Mouse (Mus musculus) urinary bladder, adult 2 months (tissue): ENCODE data around the gene Cenpa. TPM values are rescaled to one million over a fixed set of nuclear protein-coding genes. Genes with fewer than 3 reads are reported as not detected.
"Not testable (repeated sequence)": the region's sequence is repeated elsewhere in the genome, so short reads cannot be mapped to it uniquely, and the experiment has no call there.

ENCODE experiments used
- DNase-seq: peaks from one replicate; pipeline ENCODE4 v3.0.0; 2022; ENCODE audit warnings: low spot score
- polyA plus RNA-seq: library from polyadenylated mRNA; depleted of rRNA; stranded (reverse); fragments of >200 nt; gene quantifications from 2 replicates; pipeline ENCODE4 v1.2.3, GENCODE M21; 2012

Cenpa gene
- polyA plus RNA-seq, 1 experiment, result 9.9 TPM

DNA sequence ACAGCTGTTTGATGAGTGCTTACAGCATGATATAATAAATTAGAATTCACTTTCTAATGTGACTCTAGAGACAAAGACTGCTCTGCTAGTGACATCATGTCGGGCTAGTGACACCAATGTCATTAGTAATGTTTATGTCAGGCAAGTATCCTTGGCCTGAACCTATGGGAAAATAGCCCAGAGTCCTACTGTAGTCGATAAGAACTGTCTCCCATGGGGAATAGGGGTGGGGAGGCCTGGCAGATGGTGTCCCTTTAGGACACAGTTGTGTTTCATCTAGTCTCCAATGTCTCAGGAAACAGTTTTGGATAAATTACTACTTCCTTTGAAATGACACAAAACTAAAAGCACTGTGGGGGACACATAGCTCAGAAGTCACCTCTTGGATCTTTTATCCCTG, 20.5 kb upstream of the Cenpa start:
- no peak for DNase-seq

DNA sequence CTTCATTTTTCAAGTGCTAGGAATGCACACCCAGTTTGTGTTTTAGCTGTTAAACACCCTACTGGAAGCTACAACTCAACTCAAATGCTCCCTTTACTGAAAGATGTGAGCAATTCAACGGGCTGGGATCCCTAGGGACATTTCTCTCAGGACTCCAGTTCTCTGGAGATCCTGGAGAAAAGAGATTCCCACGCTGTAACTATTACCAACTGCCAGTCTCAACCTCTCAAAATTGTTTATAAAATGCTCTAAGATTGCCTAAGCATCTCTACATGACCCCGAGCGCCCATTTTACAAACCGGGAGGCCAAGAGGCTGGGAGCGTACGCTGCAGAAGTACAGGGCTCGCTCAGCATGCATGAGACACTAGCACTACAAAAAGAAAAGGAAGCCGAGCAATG, 19.2 kb upstream of the Cenpa start:
- no peak for DNase-seq

DNA sequence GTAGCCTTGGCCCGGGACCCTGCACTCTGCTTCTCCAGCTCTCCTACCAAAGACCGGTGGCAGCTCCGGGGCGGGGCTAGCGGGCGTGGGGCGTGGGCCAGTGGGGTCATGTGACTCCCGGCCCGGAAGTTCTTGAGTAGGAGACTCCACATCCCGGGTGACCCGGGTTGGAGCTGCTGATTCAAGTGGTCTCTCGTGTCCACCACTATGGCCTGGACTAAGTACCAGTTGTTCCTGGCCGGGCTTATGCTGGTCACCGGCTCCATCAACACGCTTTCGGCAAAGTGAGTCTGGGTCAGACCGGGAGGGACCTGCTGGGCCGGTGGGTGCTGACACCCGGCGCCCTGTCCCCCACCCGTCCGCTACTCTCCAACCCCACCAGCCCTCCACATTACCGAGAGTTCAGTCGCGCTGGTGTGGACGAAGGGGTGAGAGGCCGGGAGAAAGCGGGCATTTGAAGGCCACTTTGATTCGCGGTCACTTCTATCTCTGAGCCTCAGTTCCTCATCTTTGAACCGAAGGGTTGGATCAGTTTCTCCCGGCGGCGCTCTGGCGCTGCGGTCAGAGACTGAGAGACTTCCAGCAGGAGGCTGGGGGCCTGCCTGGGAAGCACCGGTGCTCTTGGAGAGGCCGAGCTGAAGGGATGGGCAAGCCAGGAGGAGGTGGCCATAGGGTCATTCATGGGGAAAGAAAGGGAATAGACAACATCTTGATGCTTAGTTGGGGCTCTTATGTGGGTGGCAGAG, 18.6 kb upstream of the Cenpa start, which contains the start of gene Slc35f6:
TSS of gene Slc35f6 (plus strand) at position 119 of the 746 bp plus-strand sequence.
- peak; percentile 85 for DNase-seq

DNA sequence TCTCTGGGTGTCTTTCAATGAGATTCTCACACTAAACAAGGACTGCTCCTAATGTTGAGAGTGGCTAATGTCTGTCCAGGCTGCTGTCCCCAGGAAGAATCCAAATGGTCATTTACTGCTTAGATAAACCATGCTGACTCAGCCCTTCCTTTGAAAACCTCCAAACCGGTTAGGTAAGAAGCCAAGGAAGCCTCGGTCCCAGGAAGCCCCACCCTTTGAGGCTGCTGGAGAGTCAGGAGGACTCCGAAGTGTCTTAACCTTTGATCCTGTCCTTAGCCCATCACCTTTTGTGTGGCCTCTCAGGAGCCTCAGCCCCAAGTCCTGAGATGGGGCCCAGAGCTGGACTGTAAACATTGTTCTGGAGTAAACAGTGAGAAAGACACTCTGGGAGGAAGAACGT, 17.0 kb upstream of the Cenpa start:
- no peak for DNase-seq

DNA sequence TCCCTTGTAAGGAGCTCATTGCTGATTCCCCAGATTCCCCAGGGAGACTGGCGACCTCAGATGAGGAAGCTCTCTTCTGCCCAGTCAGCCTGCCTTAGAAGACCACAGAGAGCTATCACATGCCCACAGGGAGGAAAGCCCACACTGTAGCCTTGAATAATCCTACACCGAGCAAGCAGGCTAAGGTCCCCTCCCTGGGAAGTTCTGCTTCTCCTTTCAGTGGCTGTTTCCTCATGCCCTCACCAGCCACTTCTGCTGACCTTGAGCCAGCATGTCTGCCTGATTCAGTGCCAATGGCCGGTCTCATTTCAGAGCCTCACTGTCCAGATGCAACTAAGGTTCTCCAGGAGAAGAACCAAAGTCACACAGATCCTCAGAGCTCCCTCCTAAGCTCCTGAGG, 15.8 kb upstream of the Cenpa start:
- DNase-seq, result no peak

DNA sequence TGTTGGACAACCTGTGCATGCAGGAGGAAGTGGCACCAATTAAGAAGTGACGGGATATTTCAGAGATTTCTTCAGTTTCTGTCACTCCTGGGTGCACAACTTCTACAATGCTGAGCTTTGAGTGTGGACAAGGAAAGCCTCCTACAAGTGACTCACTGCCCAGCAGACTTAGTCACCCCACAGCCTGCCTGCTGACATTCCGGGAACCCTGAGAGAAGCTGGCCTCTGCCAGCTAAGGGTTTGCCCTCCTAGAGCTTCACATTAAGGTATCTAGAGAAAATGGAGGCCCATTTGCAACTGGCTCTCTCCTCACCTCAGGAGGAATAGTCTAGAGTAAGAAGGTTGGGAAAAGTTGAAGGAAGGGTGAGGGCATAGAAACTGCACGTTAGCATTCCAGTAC, 15.0 kb upstream of the Cenpa start:
- DNase-seq, result no peak

DNA sequence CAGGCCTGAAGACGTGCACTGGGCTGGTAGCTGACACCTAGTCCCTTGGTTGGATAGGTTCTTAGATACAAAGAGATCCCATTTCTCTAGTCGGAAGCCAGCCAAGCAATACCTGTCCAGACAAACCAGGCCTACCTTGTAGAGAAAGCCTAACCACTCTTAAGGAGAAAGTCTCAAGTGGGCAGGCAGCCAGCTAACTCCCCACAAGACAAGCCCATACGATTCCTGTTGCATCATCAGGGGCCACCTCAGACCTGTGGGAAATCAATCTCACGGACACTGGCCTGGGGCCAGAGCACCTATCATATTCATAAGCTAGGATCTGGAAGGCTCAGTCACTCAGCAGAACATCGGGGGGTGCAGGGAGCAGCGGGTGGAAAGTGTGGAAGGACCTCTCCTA, 13.3 kb upstream of the Cenpa start:
- no peak for DNase-seq

DNA sequence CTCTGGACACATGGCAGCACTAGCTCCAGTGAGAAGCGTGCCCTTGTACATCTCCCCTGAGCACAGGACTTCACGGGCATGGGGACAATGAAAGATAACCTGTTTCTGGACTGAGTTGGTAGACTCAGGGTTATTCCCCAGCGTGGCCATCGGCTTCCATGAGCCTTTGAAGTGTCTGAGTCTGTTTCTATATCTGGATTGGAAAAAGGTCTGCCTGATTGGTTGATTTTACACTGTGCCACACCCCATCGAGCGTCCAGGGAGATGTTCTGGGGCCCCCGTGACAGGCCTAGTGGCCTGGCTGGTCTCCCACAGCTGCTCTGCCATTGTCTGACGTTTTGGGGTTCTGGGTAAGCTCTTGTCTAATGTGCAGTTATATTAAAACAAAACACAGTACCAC, 11.5 kb upstream of the Cenpa start:
- no peak for DNase-seq

DNA sequence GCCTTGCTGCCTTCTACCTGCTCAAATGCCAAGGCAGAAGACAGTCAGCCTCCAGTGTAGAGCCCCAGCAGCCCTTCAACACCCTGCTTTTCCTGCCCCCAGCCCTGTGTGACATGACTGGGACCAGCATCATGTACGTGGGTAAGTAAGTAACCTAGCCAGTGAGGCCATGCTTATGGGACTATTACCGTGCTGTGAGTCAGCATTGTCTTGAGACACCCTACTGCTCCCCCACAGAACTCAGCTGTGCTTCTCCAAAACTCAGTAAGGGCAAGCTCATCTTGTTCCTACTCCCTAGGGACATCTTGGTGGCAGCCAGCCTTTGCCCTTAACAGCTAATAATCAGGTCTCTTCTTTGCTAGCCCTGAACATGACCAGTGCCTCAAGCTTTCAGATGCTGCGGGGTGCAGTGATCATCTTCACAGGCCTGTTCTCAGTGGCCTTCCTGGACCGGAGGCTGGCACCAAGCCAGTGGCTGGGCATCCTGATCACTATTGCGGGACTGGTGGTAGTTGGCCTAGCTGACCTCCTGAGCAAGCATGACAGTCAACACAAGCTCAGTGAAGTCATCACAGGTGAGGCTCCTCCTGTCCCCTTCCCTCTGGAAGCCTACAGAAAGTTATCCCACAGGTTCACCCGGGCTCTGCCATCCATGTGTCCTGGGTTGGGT, 10.9 kb upstream of the Cenpa start:
- DNase-seq, result no peak

DNA sequence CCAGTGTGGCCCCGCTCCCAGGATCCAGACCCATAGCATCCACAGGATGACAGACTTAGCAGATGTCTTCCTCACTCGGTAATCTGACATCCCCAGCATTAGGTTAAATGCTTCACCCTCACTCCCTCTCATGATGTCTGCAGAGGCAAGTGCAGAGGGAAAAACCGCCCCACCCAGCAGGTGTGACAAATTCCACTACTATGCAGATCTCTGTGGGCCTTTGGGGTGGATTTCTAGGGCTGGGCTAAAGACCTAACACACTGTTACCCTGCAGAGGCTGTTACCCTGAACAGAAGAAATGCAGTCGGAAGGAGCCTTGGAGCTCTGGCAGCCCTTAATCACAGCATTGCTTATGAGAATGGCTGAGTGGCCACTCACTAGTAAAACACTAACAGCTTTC, 7.5 kb upstream of the Cenpa start:
- DNase-seq, result no peak

DNA sequence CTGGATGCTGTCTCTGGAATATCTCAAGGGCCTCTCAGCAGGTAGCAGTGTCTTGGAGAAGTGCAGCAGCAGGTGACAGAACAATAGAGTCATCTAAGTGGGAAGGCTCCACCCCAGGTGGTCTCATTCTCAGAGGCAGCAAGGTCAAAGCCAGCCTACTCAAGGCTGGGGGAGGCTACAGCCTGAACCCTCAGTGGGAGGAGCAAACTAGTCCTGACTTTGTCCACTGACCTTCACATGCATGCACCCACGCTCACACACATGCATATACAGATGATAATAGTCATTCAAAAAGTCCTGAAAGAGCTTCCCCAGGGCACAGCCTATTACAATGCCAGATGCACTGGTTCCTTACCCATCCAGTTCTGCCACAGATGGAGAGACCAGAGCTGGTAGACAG, 6.3 kb upstream of the Cenpa start:
- no peak for DNase-seq

DNA sequence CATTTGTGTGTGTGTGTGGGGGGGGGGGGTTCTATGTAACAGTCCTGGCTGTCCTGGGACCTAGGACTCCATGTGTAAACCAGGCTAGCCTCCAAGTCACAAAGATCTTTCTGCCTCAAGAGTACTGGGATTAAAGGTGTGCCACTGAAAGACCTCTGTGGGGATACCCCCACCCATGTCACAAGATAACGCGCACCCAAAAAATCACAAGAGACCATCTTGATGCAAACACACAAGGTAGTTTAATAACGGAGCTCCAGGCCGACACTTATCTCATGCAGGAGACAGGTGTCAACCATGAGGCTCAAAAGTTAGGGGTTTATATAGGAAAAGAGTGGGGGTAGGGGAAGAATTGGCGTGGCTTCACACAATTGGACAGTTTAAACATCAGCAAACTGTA, 5.8 kb upstream of the Cenpa start:
- no peak for DNase-seq

DNA sequence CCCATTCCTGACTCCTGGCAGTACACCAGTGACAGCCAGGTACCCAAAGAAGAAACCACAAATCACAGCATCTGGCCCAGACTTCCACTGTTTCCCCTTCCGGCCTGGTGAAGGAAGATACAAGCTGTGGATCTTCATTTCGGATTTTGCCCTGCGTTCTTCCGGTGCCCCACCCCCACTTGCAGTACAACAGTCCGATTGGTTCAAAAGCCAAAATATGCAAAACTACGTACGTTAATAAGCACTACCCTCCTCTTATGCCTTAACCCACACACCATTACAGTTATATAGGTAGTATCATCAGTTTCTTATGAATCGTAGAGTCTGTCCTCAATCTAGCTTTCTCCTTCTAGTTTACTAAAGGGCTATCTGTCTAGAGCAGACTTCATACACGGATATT, 1.2 kb upstream of the Cenpa start:
- no peak for DNase-seq

DNA sequence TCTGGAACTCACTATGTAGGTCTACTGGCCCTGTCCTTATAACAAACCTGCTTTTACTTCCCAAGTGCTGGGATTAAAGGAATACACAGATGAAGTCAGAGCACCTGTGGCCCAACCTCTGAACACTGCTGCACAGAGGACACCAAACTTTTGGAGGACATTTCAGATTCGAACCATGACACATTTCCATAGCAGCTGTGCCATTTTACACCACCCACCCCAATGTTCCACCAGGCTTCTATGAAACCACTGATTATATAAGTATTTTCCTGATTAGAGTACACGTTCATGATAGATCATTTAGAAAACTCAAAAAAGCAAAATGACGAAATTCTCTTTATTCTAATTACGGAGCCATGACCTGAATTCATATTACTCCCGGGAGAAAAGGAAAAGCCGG, 609 bp upstream of the Cenpa start:
- DNase-seq, result no peak

DNA sequence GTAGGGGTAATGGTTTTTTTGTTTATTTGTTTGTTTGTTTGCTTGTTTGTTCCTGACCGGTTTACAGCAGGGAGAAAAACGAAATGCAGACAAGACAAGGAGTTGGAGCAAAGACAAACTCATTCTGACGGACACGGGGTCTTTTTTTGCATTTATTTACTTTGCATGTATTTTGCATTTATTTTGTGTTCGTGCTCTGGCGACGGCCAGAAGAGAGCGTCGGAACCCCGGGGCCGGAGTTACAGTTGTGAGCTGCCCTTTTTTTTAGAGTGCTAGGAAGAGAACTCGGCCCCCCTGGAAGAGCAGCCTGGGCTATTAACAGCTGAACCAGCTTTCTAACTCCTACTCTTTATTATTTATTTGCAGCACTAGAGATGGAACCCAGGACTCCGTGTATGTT, 638 bp downstream of the Cenpa start:
- DNase-seq, result no peak

DNA sequence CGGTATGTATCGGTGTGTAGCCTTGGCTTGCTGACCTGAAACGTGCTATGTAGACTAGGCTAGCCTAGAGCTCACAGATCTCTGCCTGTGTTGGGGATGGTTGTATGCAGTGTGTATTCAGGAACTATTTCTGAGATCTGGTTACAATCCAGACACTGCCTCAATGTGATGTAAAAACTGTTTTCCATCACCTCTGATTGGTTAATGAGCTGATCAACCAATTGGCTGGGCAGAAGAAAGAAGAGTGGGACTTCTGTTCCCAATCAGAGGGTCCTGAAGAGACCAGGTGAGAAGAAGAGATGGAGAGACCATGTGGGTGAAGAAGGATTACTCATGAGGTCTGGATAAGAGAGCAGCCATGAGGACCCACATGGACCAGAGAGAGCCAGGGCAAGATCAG, 1.1 kb downstream of the Cenpa start:
- no peak for DNase-seq

DNA sequence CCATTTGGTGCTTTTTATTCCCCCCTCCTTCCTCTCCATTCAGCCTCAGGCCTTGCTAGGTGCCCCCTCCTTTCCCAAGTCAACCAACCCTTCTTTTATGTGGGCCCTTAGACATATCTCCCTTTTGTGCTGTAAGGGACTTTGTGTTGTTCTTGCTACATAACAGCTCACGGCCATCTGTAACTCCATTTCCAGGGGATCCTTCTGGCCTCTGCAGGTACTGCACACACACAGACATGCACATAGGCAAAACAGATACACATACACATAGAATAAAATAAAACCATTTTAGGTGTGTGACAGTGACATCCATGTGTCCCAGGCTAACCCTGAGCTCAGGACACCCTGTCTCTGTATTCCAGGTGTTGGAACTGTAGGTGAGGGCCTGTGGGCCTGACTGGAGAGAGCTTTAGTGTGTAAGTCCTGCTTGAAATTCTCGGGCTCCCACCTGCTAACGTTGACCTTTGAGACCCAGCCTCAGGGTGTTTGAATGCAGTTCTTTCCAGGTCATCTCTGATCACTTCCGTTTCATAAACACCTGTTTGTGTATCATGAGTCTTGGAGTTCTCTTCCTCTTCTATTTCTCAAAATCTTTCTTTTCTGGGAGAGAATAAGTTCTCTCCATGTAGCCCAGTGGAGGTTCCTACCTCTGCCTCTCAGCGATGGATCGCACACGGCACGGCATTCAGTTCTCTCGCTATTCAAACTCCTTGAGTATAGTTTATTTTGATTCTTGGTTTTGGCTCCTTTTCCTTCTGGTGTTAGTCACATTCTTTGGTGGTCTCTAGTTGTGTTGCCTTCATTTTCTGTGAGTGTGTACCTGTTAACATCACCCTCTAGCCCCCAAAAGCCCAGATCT, 2.3 kb downstream of the Cenpa start:
- no peak for DNase-seq

DNA sequence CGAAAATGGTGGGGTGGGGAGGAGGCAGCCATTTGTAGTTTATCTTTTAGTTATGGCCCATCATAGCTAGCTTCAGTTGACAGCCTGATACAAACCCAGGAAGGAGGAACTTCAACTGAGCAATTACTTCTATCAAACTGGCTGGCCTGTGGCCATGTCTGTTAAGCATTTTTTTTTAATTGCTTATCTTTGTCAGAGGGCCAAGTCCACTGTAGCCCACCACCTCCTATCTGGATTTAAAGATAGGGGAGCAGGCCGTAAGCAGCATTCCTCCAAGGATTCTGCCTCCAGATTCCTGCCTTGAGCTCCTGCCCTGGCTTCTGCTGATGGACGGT, 2.9 kb downstream of the Cenpa start:
- no peak for DNase-seq

DNA sequence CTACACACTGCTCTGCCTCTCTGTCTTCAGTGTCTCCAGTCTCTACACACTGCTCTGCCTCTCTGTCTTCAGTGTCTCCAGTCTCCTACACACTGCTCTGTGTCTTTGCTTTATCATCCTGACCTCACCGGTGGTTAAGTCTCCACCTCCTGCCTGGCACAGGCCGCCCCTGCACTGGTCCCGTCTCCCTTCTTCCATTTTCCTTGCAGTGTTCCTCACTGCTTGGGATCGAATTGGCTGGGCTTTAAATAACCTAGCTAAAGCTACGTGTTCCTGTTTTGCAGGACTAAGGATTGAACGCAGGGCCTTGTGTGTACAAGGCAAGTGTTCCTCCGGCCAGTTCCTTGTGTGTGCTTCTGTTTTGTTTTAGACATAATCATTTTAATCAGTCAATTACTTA, 3.5 kb downstream of the Cenpa start:
- no peak for DNase-seq

DNA sequence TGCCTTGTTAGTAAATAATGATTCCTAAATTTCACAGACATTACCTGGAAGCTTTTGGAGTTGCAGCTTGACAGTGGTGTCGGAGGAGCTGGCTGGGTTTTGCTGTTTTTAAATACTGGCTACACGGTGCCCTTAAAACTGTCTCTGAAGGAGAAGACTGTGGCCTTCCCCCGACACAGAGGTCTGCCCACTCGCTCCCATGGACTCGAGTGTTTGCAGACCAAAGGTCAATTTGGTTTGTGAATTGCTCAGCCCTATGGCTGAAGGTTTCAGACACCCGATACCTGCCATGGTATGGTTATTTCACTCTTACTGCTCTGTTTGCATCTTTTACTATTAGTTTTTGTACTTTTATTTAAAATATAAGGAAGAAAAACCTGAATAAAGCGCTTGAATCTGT, 7.4 kb downstream of the Cenpa start:
- no peak for DNase-seq

DNA sequence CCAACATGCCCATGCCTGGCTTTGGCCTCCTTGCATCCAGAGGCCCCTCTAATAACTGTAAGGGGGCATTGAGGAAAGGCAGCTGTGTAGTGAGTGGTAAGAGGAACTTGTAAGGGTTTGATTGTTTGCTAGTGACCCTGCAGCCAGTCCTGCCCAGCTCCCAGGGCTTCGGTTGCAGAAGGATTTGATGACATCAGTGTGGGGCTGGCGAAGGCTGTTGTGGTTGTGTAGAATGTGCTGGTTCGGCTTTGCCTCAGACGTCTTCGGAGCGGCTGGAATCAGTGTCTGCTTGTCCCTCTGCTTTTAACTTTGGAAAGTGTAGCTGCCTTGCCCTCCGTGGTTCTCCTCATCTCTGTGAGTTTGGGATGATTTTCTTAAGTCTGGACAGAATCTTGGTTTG, 10.2 kb downstream of the Cenpa start:
- DNase-seq, result no peak

DNA sequence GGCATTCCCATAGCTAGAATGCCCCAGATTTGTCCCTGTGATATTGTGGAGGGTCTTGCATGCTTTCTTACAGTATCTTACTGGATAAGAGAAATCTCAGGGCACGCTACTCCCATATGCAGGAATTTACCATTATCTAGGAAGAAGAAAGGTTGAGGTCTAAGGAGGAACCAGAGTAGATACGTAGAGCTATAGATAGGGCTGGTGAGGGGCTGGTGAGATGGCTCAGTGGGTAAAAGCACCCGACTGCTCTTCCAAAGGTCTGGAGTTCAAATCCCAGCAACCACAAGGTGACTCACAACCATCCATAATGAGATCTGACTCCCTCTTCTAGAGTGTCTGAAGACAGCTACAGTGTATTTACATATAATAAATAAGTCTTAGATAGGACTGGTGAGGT, 11.5 kb downstream of the Cenpa start:
- not testable (repeated sequence) for DNase-seq

DNA sequence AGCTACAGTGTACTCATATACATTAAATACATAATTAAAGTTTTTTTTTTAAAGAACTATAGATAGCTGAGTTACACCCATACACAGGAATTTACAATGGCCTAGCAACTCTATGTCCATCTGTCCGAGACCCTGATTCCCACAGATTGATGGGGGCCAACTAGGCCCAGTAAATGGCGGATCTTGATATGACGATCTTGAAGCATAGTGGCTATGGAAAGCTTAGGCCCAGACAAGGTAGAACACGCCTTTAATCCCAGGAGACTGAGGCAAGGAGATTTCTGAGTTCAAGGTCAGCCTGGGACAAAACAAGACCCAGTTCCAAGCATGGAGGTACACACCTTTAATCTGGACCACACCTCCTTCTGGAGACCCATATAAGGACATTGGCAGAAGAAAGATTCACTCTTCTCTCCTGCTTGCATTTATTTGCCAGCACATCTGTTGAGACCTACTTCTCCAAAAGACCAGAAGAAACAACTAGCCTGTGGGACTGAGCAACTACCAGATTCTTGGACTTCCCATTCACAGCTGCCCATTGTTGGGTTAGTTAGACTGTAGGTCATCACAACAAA, 12.2 kb downstream of the Cenpa start:
- DNase-seq, result no peak
